Mouse (Mus musculus): ENCODE data around the gene Cryzl2.

DNA sequence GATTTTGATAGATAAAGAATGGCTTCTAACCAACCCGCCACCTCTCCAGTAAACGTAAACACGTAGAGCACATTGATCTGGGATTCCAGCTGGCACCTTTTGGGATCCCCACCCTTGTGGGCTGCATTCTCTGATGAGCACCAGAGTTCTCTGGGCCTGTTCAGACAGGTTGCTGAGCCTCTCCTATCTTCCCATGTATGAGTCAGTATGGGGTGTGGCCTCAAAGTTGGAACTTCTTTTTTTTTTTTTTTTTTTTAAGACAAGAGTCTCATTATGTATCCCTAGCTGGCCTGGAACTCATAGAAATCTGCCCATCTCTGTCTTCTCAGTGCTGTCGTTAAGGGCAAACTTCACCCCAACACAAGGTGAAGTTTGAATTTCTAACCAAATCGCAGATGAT lies 1.5 kb downstream of the Cryzl2 start:
- TF ChIP-seq ZC3H11A (IDR thresholded peaks at IDR 0.05; ENCODE audit: borderline replicate concordance, low read depth, low read length), result no peak
- no peak for TF ChIP-seq HCFC1 (IDR thresholded peaks at IDR 0.05; ENCODE audit: borderline replicate concordance, insufficient read depth, low read length)
- TF ChIP-seq ZNF384 (IDR thresholded peaks at IDR 0.05; ENCODE audit: low read depth, low read length), result 0 out of 2 replicates have a peak, but pooled peaks have one; percentile 35
- TF ChIP-seq CHD2 (IDR thresholded peaks at IDR 0.05; ENCODE audit: low read depth, low read length), result no peak
- no peak for TF ChIP-seq MAFK (IDR thresholded peaks at IDR 0.05; ENCODE audit: insufficient read depth, low read depth, low read length)

Data from ES-E14 (cell line).